Mouse (Mus musculus): ENCODE measurements at regions not wholly inside any gene's neighbourhood (a gene's known extent, or its start where the extent isn't known, plus 50 kb on each side); places are given as distances from the start of the nearest gene placed in this dataset.

DNA sequence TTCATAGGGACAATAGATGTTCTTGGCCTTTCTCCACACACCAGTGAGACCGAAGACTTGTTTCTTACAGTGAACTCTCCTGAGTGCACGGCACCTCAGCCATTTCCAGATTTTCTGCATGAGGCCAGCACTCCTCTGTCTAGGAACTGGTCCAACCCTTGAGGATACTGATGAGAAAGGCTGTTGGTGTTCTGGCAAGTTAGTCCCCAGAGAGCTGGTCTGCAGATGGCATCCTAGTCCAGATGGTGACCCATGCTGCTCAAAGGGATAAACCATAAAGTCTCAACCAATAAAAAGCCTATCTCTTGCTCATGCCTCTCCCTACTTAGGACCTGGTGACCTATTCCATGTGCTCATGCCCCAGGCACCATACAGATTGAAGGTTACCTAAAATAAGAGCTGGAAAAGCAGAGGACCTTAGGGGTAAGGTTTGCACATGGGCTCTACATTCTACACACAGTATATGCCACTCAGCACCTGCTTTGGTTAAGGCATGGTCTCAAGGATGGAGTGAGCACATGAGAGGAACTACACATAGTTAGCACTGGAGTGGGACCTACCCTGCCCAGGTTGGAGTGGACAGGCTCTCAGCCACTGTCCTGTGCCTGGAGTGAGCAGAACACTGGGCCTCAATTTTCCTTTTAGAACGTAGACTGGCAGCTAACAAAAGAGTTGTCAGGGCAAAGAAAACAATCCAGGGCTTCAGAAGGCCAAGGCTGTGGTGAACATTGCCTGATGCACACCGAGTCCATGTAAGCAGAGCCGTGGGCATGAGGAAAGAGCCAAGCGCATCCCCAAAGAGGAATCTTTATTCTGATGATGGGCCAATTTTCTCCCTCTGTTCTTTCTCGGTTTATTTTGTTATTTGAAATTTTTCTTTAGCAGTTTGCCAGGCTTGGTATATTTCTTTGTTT is 335.9 kb downstream of the Glrx3 start:
- Histone ChIP-seq H3K27me3 (ENCODE audit: control insufficient read depth in 1 of 2, insufficient read depth in 2 of 2, low read length in 2 of 2) (no peaks in the 10 kb centered on the region), H3K4me3 (ENCODE audit: control insufficient read depth in 1 of 2, insufficient read depth in 1 of 2, low read depth in 2 of 2, low read length in 2 of 2) (no peak overlapping the region)
- TF ChIP-seq GABPA (IDR thresholded peaks at IDR 0.05; ENCODE audit: low read depth, low read length) (no peak), TCF12 (IDR thresholded peaks at IDR 0.05; ENCODE audit: low read depth, low read length) (no peak)

DNA sequence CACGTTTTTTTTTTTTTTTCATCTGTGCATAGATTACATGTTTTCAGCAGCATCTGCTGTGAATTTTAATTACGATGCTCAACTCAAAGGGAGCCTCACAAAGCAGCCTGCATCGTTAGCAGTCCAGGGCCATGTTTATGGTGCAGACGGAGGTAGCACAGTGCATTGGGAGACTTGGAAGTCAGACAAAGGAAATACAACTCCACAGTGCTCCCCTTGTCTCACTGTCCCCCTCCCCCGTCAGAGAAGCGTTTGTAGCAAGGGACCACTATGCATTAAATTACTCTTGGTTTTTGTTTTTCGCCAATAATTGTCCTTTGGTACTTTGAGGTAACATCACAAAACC is 336.5 kb downstream of the Glrx3 start:
- H3K36me3 ChIP-seq (ENCODE audit: control insufficient read depth in 1 of 2, insufficient read depth in 2 of 2, low read length in 2 of 2), result no peaks in the 10 kb centered on the region
- H3K9me3 ChIP-seq (replicated peaks; ENCODE audit: insufficient read depth, low read length), result no peaks in the 10 kb centered on the region
- no peak overlapping the region for H3K9ac ChIP-seq (ENCODE audit: control insufficient read depth, low read depth, low read length, poor library complexity, severe bottlenecking)
- no peak for DNase-seq (ENCODE audit: low read depth, low spot score)
- no peaks in the 10 kb centered on the region for H3K79me2 ChIP-seq (ENCODE audit: control insufficient read depth, insufficient read depth, low read length, poor library complexity)
- H3K27me3 ChIP-seq (ENCODE audit: control insufficient read depth in 1 of 2, insufficient read depth in 2 of 2, low read length in 2 of 2), result no peaks in the 10 kb centered on the region
- H3K4me3 ChIP-seq (ENCODE audit: control insufficient read depth in 1 of 2, insufficient read depth in 1 of 2, low read depth in 2 of 2, low read length in 2 of 2), result no peak overlapping the region
- TF ChIP-seq CTCF (IDR thresholded peaks at IDR 0.05 in 2 of 3, conservative IDR thresholded peaks at IDR 0.05 in 1 of 3; ENCODE audit: control insufficient read depth in 1 of 3, insufficient read depth in 1 of 3, low read depth in 2 of 3, low read length in 3 of 3, poor library complexity in 1 of 3, severe bottlenecking in 1 of 3) (no peak), SMC3 (IDR thresholded peaks at IDR 0.05; ENCODE audit: low read depth, low read length) (no peak), MYC (IDR thresholded peaks at IDR 0.05; ENCODE audit: low read depth, low read length) (no peak), ELF1 (IDR thresholded peaks at IDR 0.05; ENCODE audit: low read depth, low read length) (no peak), MXI1 (IDR thresholded peaks at IDR 0.05; ENCODE audit: low read depth, low read length) (no peak), MAZ (IDR thresholded peaks at IDR 0.05; ENCODE audit: low read depth, low read length) (no peak), ZC3H11A (IDR thresholded peaks at IDR 0.05; ENCODE audit: low read depth, low read length) (no peak), MAFK (IDR thresholded peaks at IDR 0.05; ENCODE audit: borderline replicate concordance, low read depth, low read length) (no peak), POLR2AphosphoS5 (IDR thresholded peaks at IDR 0.05; ENCODE audit: borderline replicate concordance, low read depth, low read length) (no peak), USF2 (IDR thresholded peaks at IDR 0.05; ENCODE audit: borderline replicate concordance in 1 of 2, insufficient read depth in 1 of 2, low read depth in 1 of 2, low read length in 2 of 2) (no peak), ETS1 (IDR thresholded peaks at IDR 0.05; ENCODE audit: low read depth, low read length) (no peak), NELFE (IDR thresholded peaks at IDR 0.05; ENCODE audit: low read depth, low read length) (no peak), POLR2A (IDR thresholded peaks at IDR 0.05; ENCODE audit: control insufficient read depth in 1 of 2, insufficient read depth in 1 of 2, low read depth in 1 of 2, low read length in 2 of 2, poor library complexity in 1 of 2) (no peak), RCOR1 (IDR thresholded peaks at IDR 0.05; ENCODE audit: low read depth, low read length) (no peak), ZKSCAN1 (IDR thresholded peaks at IDR 0.05; ENCODE audit: low read depth, low read length) (no peak), TAL1 (IDR thresholded peaks at IDR 0.05; ENCODE audit: low read length) (no peak), BHLHE40 (IDR thresholded peaks at IDR 0.05; ENCODE audit: borderline replicate concordance, low read depth, low read length) (no peak), GATA1 (IDR thresholded peaks at IDR 0.05; ENCODE audit: low read depth, low read length) (no peak), MYB (IDR thresholded peaks at IDR 0.05; ENCODE audit: low read depth, low read length) (no peak)
- H3K4me1 ChIP-seq (ENCODE audit: control insufficient read depth in 1 of 2, insufficient read depth in 2 of 2, low read length in 2 of 2), result no peaks in the 10 kb centered on the region
- H3K27ac ChIP-seq (ENCODE audit: control insufficient read depth, low read depth, low read length), result no peak overlapping the region

More for the DNA sequence above, 335.9 kb downstream of the Glrx3 start:
- no peaks in the 10 kb centered on the region for H3K79me2 ChIP-seq (ENCODE audit: control insufficient read depth, insufficient read depth, low read length, poor library complexity)
- no peaks in the 10 kb centered on the region for H3K9me3 ChIP-seq (replicated peaks; ENCODE audit: insufficient read depth, low read length)
- no peaks in the 10 kb centered on the region for H3K4me1 ChIP-seq (ENCODE audit: control insufficient read depth in 1 of 2, insufficient read depth in 2 of 2, low read length in 2 of 2)
- no peak for DNase-seq (ENCODE audit: low read depth, low spot score)
- H3K36me3 ChIP-seq (ENCODE audit: control insufficient read depth in 1 of 2, insufficient read depth in 2 of 2, low read length in 2 of 2), result no peaks in the 10 kb centered on the region
- H3K27ac ChIP-seq (ENCODE audit: control insufficient read depth, low read depth, low read length), result no peak overlapping the region
- H3K9ac ChIP-seq (ENCODE audit: control insufficient read depth, low read depth, low read length, poor library complexity, severe bottlenecking), result no peak overlapping the region
